Mouse (Mus musculus): ENCODE data around the gene Tbc1d5.

- TF ChIP-seq CTCF (conservative IDR thresholded peaks at IDR 0.05; ENCODE audit: insufficient read depth, insufficient read length, low read depth, low read length): no peak
- no peak for TF ChIP-seq POLR2A (IDR thresholded peaks at IDR 0.05; ENCODE audit: low read depth, low read length)
Observed at GRCm38 (mm10) chr17:50764387-50764786, 414.8 kb downstream of the Tbc1d5 start.

Measured in kidney, adult 2 months (tissue).